Mouse (Mus musculus) heart, postnatal 4 days (tissue): ENCODE results near the gene Crim1. TPM values are rescaled to one million over a fixed set of nuclear protein-coding genes. Genes with fewer than 3 reads are reported as not detected.
"Not testable (repeated sequence)": the region's sequence is repeated elsewhere in the genome, so short reads cannot be mapped to it uniquely, and the experiment has no call there.

Experiments
- DNase-seq: peaks from one replicate; pipeline ENCODE4 v3.0.0; 2021
- total RNA-seq, 2 experiments: library from RNA; stranded (reverse); gene quantifications; 2 replicates each; pipeline ENCODE4 v1.2.3; 2021

The Crim1 gene
- total RNA-seq, 2 experiments from 2014 or later: 40.1 to 42.1 TPM

- peak; percentile 29 for DNase-seq
Observed at GRCm38 (mm10) chr17:78250149-78250938, 50.3 kb downstream of the Crim1 start.

GRCm38 (mm10) chr17:78253587-78253986 lies 53.5 kb downstream of the Crim1 start:
- DNase-seq: not testable (repeated sequence)

DNA sequence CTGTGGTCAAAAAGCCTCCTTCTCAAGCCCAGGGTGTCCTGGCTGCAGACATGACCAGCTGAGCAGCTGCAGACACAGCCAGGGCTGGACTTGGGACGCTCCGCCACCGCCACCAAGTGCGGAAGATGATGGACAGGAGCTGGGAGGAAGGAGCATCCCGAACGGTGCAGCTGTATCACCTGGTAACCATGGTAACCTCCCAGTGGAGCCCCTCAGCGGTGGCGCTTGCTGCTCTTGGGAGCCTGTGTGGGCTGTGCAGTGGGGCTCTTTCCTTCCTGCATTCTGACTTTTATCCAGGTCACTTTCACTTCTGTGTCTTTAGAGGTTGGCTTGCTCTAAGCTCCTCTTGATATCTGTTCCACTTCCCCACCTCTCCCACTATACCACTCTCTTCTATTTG lies 54.2 kb downstream of the Crim1 start:
- peak; percentile 11 for DNase-seq

- no peak for DNase-seq
Observed at GRCm38 (mm10) chr17:78255711-78256110, 55.7 kb downstream of the Crim1 start.

GRCm38 (mm10) chr17:78256534-78256933 lies 56.5 kb downstream of the Crim1 start:
- no peak for DNase-seq

- no peak for DNase-seq
Observed at GRCm38 (mm10) chr17:78261684-78262083, 61.6 kb downstream of the Crim1 start.

GRCm38 (mm10) chr17:78264116-78264515 lies 64.1 kb downstream of the Crim1 start:
- no peak for DNase-seq

GRCm38 (mm10) chr17:78265135-78265534 lies 65.1 kb downstream of the Crim1 start:
- no peak for DNase-seq

DNA sequence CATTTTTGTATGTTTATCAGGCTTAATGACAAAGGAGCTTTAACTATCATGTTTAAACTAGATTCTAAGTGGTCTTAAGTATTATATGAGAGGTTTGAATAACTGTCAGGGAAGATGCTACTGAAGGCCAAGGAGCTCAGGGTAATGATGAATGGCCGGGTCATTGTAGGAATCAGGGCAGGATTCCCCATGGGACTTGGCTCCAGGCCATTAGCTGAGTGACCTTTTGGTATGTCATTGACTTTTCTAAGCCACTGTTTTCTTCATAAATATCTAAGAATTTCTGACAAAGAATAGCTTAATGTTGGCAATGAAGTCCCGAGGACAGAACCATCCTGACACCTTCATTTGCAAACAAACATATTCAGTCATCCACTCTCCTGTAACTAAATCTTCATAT lies 66.2 kb downstream of the Crim1 start:
- no peak for DNase-seq

DNA sequence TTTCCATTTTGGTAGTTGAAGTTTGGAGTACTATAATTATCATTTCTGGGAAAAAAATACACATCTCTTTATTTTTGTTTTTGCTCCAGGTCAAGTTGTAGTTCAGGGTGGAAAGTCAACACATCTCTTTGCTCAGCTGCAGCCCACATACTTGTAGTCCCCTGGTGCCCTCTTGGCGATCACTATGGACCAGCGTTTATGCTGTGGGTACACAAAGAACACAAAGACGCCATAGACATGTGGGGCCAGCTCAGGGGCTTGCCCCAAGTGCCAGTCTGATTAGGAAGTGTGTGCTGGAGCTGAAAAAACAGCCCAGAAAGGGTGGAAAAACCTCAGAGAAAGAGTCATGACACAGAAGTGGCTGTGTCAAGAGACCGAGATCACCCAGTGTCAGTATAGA lies 68.5 kb downstream of the Crim1 start:
- no peak for DNase-seq

GRCm38 (mm10) chr17:78269311-78269710 lies 69.3 kb downstream of the Crim1 start:
- no peak for DNase-seq

- DNase-seq: no peak
Observed at GRCm38 (mm10) chr17:78270019-78270418, 70.0 kb downstream of the Crim1 start.

GRCm38 (mm10) chr17:78271731-78272130 lies 71.7 kb downstream of the Crim1 start:
- peak; percentile 27 for DNase-seq

- no peak for DNase-seq
Observed at GRCm38 (mm10) chr17:78272142-78272541, 72.1 kb downstream of the Crim1 start.

- DNase-seq: peak; percentile 19
Observed at GRCm38 (mm10) chr17:78272713-78273483, 72.8 kb downstream of the Crim1 start.

- no peak for DNase-seq
Observed at GRCm38 (mm10) chr17:78273875-78274274, 73.8 kb downstream of the Crim1 start.

- DNase-seq: no peak
Observed at GRCm38 (mm10) chr17:78274609-78275506, 74.8 kb downstream of the Crim1 start.

- DNase-seq: no peak
Observed at GRCm38 (mm10) chr17:78275507-78275813, 75.4 kb downstream of the Crim1 start.

DNA sequence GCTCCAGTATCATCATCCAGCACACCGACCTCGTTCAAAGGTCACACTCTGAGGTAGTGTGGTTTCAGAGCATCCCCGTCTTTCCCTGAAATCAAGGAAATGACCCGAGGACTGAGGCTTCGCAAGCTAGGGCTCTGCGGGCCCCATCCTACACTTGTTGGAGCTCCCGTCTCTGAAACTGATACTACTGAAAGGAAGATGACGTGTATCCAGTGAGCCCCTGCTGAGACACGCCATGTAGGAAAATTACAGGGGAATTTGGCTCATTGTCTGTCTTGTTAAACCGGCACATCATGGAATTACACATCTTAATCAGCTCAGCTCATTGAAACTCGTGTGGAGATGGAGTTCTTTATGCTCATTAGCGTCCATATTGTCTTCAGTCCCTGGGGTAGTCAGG lies 79.1 kb downstream of the Crim1 start:
- DNase-seq: no peak

GRCm38 (mm10) chr17:78280991-78281712 lies 81.1 kb downstream of the Crim1 start:
- no peak for DNase-seq

GRCm38 (mm10) chr17:78283271-78283992 lies 83.4 kb downstream of the Crim1 start:
- no peak for DNase-seq

DNA sequence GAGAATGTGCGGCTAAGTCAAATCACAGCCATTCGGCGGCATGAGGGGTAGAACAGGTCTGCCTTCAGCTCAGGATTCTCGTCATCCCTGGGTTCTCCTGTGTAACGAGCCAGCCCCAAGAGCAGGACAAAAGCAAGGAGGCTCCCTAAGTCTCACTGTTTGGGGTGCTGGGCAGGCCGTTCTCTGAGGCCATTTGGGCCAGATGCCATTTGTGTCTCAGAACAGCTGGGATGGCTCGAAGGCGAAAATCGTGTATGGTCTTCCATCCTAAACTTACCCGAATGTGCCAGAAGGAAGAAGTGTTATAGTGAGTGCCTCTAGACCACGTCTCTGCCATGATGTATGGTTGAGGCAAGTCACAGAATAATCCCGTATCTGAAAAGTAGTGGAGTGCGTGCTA lies 86.0 kb downstream of the Crim1 start:
- no peak for DNase-seq
